Mouse (Mus musculus): ENCODE measurements around the gene Adipor1.
"Not testable (repeated sequence)": the region's sequence is repeated elsewhere in the genome, so short reads cannot be mapped to it uniquely, and the experiment has no call there.

Gene Adipor1

DNA sequence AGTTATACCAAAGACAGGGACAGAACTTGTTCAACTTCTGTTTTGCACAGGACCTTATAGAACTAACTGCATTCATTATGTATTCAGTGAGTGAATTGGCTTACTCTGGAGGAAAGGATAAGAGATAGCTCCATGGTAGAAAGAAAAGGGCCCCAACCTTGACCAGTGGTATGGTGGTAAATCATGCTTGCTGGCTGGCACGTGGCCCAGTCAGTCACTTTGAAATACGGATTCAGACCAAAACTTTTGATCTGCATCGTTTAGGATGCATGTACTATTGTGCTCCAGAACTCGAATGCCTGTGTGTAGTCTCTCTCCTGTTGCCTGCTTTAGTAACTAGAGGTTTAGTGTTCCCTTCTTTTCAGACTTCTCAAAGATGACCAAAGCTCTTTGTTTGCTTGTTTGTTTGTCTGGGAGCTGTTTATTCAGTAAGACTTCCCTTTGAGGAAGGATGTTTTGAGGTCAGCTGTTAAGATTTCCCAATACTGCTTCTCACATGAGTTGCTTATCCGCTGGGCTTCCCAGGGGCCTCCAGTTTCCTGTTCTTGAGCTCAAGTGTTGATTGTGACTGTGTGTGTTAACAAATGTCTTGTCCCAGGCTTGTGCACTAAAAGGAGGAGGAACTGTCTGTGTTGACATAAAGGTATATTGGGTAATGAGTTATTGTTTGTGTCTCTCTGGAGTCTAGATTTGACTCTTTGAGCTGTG is 4.7 kb downstream of the Adipor1 start:
- DNase-seq (ENCODE audit: low spot score): no peak

DNA sequence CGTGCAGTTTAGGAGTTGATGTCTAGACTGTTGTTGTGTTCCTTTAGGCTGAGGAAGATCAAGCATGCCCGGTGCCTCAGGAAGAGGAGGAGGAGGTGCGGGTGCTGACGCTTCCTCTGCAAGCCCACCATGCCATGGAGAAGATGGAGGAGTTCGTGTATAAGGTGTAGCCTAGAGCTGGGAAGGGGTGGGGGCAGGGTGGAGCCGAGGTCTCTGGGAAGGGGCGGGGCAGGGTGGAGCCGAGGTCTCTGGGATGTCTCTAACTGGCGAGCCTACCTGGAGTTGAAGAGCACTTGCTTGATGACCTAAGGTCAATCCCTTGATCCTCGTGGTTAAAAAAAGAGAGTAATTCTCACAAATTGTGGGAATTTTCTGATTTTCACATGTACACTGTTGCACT is 8.7 kb downstream of the Adipor1 start:
- no peak for DNase-seq (ENCODE audit: low spot score)

DNA sequence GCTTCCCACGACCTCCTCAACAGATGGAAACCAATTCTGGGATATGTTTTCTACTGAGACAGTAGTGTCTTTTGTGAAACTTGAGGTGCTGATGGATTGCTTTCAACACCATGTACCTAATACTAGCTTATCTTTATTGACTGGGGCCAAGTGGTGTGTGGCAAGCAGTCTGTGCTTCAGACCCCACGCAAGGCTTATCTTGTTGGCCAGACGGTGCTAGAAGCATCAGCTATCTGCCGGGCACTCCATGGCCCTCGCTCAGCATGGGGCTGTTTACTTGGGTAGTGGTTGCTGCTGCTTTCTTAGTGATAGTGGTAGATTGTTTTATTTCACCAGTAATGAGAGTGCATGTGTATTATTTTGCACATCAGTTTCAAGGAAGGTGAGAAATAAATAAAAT is 11.1 kb downstream of the Adipor1 start:
- DNase-seq (ENCODE audit: low spot score): peak; percentile 95

DNA sequence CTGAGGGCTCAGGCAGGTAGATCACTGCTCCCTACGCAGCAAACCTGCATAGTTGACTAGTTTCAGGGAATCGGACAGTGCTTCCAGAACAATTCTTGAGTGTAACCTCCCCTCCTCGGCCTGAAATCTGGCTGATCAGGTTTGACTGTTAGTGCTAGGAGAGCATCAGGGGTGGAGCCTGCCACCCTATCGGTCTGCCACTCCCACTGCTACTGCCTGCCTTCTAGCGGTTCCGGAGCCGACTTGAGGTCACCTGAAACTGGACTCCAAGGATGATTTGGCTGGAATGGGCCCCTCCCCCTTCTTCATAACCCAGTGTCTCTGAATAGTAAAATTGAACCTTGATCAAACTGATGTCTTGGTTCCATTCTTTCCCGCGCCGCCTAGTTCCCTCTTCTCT is 17.8 kb downstream of the Adipor1 start:
- no peak for DNase-seq (ENCODE audit: low spot score)

DNA sequence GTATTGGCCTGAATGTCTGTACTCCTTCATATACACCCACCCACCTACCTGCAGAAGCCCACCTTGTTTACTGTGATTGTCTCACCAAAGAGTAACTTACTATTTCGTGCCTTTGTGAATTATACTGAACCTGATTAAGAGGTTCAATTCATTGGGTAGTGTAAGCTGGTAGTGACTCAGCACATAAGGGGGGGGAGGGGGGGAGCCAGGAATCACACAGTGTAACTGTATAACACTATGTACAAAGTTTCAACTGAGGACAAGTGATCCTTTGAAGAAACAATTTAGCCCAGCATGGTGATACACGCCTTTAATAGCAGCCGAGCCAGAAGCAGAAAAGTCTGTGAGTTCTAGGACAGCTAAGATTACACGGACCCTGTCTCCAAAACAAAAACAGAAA is 18.3 kb downstream of the Adipor1 start:
- DNase-seq (ENCODE audit: low spot score): no peak

GRCm38 (mm10) chr1:134435414-134435813 is 20.2 kb downstream of the Adipor1 start:
- DNase-seq (ENCODE audit: low spot score): peak; percentile 72

GRCm38 (mm10) chr1:134440437-134440836 is 25.3 kb downstream of the Adipor1 start:
- no peak for DNase-seq (ENCODE audit: low spot score)

DNA sequence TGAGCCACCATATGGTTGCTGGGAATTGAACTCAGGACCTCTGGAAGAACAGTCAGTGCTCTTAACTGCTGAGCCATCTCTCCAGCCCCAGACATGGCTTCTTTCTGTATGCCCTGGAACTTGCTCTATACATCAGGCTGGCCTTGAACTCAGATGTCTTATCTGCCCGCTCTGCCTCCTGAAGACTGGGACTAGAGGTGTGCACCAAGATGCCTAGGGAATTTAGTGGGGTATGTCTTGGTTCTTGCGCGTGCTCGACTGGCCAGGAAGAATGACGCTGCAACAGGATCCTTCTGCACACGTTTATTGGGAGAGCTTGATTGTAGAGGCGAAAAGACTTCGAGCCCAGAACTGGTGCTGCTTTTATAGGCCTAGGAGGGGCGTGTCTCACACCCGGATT is 26.6 kb downstream of the Adipor1 start:
- not testable (repeated sequence) for DNase-seq (ENCODE audit: low spot score)

GRCm38 (mm10) chr1:134442394-134442793 is 27.2 kb downstream of the Adipor1 start:
- DNase-seq (ENCODE audit: low spot score): no peak

DNA sequence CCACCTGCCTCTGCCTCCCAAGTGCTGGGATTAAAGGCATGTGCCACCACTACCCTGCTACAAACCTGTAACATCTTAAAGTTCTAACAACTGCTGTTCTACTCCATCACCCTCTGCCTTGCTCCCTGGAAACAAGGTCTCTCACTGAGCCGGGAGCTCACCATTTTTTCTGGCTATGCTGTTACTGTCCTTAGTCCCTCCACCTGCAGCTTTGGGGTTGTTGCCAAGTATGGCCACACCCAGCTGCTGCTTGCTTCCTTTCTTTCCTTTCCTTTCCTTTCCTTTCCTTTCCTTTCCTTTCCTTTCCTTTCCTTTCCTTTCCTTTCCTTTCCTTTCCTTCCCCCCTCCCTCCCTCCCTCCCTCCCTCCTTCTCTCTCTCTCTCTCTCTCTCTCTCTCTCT is 28.1 kb downstream of the Adipor1 start:
- not testable (repeated sequence) for DNase-seq (ENCODE audit: low spot score)

DNA sequence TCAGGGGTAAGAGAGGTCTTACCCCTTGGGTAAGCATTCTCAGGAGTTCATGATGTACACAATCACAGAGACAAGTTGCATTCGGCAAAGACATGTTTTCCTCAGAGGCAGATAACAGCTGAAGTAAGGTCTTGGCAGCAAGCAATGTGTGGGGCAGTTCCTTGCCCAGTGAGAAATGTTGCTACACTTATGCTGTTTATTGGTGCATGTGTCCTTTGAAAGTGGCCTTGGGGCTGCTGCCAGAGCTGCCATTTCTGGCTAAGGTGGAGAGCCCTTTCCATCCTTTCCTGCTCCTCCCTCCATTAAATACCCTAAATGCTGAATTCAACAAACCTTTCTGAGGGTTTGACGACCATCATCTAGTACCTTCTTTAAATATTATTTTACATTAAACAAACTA is 30.2 kb downstream of the Adipor1 start:
- no peak for DNase-seq (ENCODE audit: low spot score)

DNA sequence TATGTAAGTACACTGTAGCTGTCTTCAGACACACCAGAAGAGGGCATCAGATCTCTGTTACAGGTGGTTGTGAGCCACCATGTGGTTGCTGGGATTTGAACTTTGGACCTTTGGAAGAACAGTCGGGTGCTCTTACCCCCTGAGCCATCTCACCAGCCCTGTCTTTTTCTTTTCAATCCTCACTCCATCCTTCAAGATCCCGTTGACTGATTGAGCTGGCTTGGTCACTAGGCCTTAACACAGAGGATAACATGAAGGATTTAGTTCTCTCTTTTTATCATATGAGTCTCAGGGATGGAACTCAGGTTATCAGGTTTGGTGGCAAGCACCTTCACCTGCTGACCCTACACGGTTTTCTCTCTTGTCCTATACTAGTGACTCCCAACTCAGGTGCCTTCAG is 33.4 kb downstream of the Adipor1 start:
- DNase-seq (ENCODE audit: low spot score): not testable (repeated sequence)

DNA sequence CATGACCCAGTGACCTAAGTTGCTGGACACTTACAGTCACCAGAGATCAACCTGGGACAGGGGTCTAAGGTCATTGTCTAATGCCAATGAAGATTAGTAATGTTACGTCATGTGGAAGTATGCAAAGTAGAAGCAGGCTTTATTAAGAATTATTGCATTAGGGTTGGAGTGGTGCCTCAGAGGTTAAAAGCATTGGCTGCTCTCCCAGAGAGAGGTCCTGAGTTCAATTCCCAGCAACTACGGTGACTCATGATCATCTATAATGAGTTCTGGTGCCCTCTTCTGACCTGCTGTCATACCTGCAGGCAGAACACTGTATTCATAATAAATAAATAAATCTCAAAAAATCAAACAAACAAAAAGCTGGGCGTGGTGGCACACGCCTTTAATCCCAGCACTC is 35.0 kb downstream of the Adipor1 start:
- no peak for DNase-seq (ENCODE audit: low spot score)

- peak; percentile 57 for DNase-seq (ENCODE audit: low spot score)
Observed at GRCm38 (mm10) chr1:134450986-134451385, 35.8 kb downstream of the Adipor1 start.

GRCm38 (mm10) chr1:134454904-134455824 is 40.0 kb downstream of the Adipor1 start, which contains the start of gene Klhl12:
TSS of gene Klhl12 (plus strand) at chr1:134455531.
- peak; percentile 89 for DNase-seq (ENCODE audit: low spot score)

- DNase-seq (ENCODE audit: low spot score): peak; percentile 29
Observed at GRCm38 (mm10) chr1:134456060-134456459, 40.9 kb downstream of the Adipor1 start.

DNA sequence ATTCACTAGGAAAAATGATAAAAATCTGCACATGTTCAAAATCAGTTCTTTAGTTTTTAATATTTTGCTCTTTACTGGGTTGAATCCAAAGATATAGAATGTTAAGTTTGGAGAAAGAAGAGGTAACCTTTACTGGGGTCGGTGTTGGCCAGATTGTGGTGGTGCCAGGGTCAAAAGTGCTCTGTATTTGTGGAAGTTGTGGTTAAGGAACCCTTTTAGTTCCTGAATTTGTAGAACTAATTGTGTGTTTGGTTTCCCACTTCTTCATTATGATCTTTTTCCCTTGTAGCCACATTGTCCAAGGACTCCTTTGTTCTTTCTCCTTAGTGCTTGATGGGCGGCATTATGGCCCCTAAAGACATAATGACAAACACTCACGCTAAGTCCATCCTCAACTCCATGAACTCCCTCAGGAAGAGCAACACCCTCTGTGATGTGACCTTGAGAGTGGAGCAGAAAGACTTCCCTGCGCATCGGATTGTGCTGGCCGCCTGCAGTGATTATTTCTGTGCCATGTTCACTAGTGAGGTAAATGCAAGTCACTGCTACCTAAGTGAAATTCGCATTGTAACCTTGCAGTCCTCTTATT is 43.1 kb downstream of the Adipor1 start:
- DNase-seq (ENCODE audit: low spot score): no peak

- DNase-seq (ENCODE audit: low spot score): peak; percentile 79
Observed at GRCm38 (mm10) chr1:134460294-134461284, 45.4 kb downstream of the Adipor1 start.

All from c-Kit-positive CD71-positive TER-119-positive erythroid progenitor cells, embryonic 14.5 days (primary cell).